Mouse (Mus musculus): Measurements from ENCODE around the gene Cry2. TPM values are rescaled to one million over a fixed set of nuclear protein-coding genes. Genes with fewer than 3 reads are reported as not detected.
A peak's percentile ranks its signal among the peaks of the same experiment; 100 is the strongest.

Gene Cry2
- total RNA-seq, 2 experiments from 2014 or later = 89.1 to 94.8 TPM

DNA sequence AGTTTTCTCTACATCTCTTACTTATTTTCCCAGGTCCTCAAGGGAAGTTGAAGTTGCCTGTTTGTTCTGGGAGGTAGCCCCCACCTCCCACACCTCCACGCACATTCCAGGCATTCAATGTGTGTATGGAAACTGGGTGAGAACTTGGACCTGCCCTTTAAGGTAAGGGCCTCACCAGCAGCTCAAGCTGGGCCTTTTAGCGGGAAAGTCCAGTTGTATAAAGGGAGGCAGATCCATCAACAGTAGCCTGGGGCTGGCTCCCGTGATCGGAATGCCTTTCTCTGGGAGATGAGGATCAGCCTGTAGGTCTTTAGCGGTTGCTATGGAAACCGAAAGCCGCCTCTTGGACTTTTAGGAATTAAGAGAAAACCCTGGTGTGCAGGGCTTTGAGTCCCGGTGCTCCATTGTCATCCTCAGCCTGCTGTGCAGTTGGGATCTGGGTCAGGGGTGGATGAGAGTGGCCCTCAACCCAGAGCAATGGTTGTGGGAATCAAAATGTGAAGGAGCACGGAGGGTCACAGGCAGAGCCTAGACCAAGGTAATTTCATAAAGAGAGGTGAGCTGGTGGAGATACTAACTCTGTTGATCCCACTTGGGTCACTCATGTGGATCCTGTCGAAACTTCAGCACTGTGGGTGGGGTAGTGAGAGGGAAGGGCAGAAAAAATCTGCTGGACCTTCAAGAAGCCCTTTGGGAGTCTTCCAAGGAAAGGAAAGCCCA, 61.7 kb downstream of the Cry2 start:
- DNase-seq (ENCODE audit: low spot score in 2 of 2) = no peak

- no peak for DNase-seq (ENCODE audit: low spot score in 2 of 2)
Observed at GRCm38 (mm10) chr2:92370821-92371805, 62.7 kb downstream of the Cry2 start.

GRCm38 (mm10) chr2:92370375-92370774, 63.5 kb downstream of the Cry2 start:
- DNase-seq (ENCODE audit: low spot score in 2 of 2) = no peak

DNA sequence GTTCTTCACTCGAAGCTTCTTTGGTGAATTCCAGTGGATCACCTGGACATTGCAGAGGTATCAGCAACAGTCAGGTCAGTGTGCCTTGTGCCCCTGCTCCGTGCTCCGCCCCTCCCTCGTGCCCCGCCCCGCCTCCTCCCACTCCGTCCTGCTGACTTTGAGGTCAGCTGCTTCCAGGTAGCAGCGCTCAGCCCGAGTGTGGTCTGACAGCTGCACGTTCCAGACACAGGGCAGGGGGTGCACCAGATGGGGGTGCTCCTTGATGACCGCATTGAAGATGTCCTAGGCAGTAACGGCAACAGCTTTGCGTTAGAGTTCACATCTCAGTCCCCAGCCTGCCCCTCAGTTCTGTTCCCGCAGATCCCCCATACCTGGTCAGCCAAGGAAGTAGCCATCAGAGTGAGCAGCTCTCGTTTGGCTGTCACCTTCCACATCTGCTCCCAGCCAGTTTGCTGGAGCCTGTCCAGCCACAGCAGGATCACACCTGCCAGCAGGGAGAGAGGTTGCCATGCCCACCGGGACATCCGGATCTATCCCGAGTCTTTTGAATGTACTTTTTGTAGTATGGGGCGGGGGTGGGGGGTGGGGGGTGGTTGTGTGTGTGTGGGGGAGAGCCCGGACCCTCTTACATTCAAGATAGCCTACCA, 66.3 kb downstream of the Cry2 start:
- no peak for DNase-seq (ENCODE audit: low spot score in 2 of 2)

DNA sequence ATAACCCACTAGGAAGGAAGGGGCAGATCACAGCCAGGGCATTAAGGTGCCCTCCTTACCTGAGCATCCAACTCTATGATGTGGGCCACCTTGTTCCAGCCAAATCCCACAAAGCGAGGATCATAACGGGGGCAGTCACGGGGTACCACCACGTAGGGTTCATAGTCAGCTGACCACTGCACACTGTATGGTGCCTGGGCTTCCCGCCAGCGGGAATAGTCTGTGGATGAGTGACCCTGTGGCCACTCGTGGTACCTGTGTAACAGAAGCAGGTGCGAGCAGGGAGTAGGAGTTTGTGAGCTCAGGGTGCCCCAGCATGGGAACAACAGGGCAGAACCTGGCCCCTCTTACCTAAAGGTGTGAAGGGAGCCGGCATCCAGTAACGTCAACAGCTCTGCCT, 68.3 kb downstream of the Cry2 start:
- DNase-seq (ENCODE audit: low spot score in 2 of 2) = no peak

GRCm38 (mm10) chr2:92364086-92364485, 69.8 kb downstream of the Cry2 start:
- DNase-seq (ENCODE audit: low spot score in 2 of 2) = no peak

- no peak for DNase-seq (ENCODE audit: low spot score in 2 of 2)
Observed at GRCm38 (mm10) chr2:92362571-92363228, 71.1 kb downstream of the Cry2 start.

DNA sequence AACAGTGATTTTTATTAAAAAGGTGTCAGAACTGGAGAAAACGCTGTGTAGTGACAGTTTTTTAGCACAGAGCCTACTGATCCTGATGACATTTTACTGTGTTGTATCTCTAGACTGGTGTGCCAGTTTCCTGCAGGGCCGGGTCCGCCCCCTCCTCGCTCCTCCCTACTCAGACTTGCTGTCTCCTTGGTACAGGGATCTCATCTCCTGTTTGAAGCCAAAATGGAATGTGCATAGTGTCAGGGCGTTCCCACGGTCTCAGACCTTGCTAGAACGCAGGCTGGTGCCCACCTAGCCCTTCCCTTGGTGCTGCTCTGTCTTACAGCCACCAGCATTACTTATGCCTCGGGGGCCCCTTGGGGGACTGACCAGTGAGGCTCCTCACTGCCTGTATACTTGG, 72.0 kb downstream of the Cry2 start:
- no peak for DNase-seq (ENCODE audit: low spot score in 2 of 2)

- DNase-seq (ENCODE audit: low spot score in 2 of 2) = no peak
Observed at GRCm38 (mm10) chr2:92360893-92361292, 73.0 kb downstream of the Cry2 start.

- no peak for DNase-seq (ENCODE audit: low spot score in 2 of 2)
Observed at GRCm38 (mm10) chr2:92360186-92360823, 73.5 kb downstream of the Cry2 start.

GRCm38 (mm10) chr2:92359301-92359700, 74.5 kb downstream of the Cry2 start:
- peak in 1 of 2 experiments; percentile 10 for DNase-seq (ENCODE audit: low spot score in 2 of 2)

- DNase-seq (ENCODE audit: low spot score in 2 of 2) = no peak
Observed at GRCm38 (mm10) chr2:92354224-92354623, 79.6 kb downstream of the Cry2 start.

Small RNAs within 50 kb of the gene (microRNA-seq; reads per million reads assigned to microRNA genes)
- gene Mir7000 = 3.1 to 6.1 reads per million in 2 experiments

Other genes with a start within 250 kb of the Cry2 start
- 10 to 100 TPM; 37.0 to 41.5 TPM for gene Pex16, start 59.4 kb downstream of the Cry2 start, total RNA-seq (2021)
- under 1 TPM; 0.45 to 0.64 TPM for gene Large2, start 59.2 kb downstream of the Cry2 start, total RNA-seq (2021)
- gene 1700029I15Rik, start 51.5 kb downstream of the Cry2 start, total RNA-seq (2021) = 1 to 10 TPM; 5.1 to 5.7 TPM
- 100 to 1,000 TPM; 385 to 403 TPM for gene Mapk8ip1, start 32.8 kb downstream of the Cry2 start, total RNA-seq (2021)
- gene Slc35c1, start 26.5 kb upstream of the Cry2 start, total RNA-seq (2021) = 10 to 100 TPM; 17.1 to 17.2 TPM
- gene Chst1, start 165.7 kb upstream of the Cry2 start, total RNA-seq (2021) = 100 to 1,000 TPM; 157 to 159 TPM